Mouse (Mus musculus): ENCODE data around the gene Adss.

Adss gene

DNA sequence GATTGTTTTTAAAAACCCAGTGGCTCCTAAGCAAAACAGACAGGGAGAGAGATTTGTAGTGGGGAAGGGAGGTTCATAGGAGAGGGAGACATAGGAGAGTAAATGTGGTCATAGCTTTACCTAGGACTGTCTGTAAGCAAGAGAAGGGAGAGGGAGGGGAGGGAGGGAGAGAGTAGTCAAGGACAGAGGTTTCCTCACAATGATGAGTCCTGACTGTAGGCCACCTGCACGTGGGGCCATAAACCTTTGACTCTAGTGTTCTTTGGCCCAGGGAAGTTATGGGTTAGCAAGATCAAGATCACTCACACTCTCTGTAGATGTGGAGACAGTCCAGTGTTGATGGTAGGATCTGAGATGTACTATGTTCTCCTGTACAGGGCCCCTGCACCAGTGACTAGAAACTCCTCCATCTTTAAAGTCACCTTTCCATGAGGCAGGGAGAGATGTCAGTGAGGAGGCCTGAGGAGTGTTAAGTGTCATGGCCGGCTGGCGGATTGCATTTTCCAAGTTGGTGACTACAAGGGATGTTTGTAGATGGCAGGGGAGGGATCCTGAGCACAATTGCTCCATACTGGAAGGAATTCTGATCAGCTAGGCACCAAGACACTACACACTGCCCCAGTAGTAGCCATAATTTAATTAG lies 68.3 kb downstream of the Adss start:
- no peak for DNase-seq

GRCm38 (mm10) chr1:177726870-177727269 lies 69.4 kb downstream of the Adss start:
- no peak for DNase-seq

DNA sequence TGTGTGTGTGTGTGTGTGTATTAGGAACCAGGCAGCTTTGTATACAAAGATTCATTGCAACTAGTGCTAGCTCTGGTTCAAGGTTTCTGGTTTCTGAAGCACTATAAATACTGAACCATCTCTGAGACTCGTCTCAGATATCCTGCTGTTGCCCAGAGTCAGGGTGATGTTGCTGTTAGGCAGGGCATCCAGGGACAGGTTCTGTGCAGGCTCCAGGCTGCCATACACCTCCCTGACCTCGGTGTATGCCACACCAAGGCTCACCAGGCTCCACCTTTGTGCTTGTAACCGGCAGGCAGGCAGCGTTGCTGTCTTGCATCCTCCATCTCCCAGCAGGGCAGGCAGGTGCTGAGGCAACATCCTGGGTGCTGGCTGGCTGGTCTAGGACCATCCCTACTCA lies 72.5 kb downstream of the Adss start:
- no peak for DNase-seq

DNA sequence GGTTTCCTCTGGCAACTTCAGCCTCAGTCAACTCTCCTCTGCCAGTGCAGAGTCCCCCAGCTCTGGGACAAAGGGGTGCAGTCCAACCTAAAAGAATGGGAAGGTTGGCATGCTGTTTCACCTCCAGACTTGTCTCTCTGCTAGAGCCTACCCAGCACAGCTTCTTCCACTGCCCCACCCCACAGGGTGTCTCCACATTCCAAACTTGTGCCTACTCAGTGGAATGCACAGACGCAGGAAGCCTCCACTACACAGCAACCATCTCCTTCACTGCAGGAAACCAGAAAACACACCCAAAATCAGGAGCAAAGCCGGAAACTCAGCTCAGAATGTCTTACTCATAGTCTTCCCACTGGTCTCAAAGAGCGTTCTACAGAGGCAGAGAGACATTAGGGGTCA lies 77.3 kb downstream of the Adss start:
- DNase-seq, result no peak

GRCm38 (mm10) chr1:177718340-177719028 lies 77.8 kb downstream of the Adss start:
- DNase-seq, result no peak

DNA sequence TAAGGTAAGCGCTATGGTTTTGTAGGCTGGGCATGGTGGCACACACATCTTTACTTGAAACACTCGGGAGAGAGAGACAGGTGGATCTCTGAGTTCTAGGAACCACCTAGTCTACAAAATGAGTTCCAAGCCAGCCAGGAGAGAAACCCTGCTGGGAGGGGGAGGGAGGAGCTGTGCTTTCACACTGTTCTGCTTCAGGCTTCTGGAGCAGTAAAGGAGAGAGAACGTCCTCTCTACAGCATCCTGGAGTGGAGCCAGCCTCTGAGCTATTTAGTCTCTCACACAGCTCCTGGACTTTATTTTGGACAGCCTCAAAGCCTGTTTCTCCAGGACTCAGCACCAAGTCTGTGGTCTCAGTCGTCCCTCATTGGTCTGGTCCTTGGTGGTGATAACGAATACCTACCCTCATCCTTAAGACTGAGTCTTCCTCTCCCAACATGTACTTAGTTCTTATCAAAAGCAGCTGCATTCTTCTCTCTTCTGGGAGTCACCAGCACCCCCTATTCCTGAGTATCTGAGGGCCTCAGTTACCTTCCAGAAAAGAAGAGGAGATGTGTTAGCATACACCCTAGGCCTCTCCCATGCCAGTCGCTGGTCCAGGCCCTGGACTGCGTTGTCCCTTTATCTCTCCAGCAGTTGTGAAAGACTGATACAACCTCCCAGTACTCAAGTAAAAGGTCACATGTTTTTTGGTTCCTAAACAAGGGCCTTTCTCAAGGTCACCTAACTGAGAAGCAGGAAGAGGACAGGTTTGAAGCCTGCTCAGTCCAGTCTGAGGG lies 79.1 kb downstream of the Adss start:
- DNase-seq, result no peak

DNA sequence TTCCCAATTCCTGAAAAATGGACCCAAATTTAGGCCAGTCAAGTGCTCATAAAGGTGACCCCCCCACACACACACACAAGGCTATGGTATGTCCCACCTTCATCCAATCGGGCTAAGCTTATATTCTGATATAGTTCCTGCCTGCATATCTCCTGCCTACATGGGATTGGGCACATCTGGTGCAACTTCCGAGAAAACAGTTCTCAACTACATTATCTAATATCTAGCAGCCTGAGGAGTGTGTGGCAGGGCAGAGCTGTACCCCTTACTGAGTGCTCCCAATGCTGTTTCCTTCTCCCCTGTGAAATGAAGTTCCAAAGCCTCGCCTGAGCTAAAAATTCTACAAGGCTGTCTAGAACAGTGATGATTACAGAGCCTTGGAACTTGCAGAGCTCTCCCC lies 79.9 kb downstream of the Adss start:
- no peak for DNase-seq

- no peak for DNase-seq
Observed at GRCm38 (mm10) chr1:177714397-177715012, 81.8 kb downstream of the Adss start.

GRCm38 (mm10) chr1:177713635-177714396 lies 82.5 kb downstream of the Adss start:
- no peak for DNase-seq
